Mouse (Mus musculus) midbrain, embryonic 11.5 days (tissue): ENCODE results near the gene Chchd1. TPM values are rescaled to one million over a fixed set of nuclear protein-coding genes. Genes with fewer than 3 reads are reported as not detected.

Experiments used
- ATAC-seq: fragments of 200-750 bp; cut with Nextera tagmentation; 2 replicates; pipeline ENCODE4 v1.8.0; 2017; ENCODE audit warnings: moderate TSS enrichment, moderate library complexity; ENCODE audit not compliant: low FRiP score
- DNase-seq: peaks from one replicate; pipeline ENCODE4 v3.0.0; 2015; ENCODE audit warnings: low spot score; ENCODE audit errors: missing footprints
- H3K27ac ChIP-seq: fragments of 300-500 bp; sonication (generic); 2 replicates; pipeline ENCODE4 v1.5.1; 2014; ENCODE audit warnings: low read depth, low read length
- H3K27me3 ChIP-seq: fragments of 300-500 bp; sonication (generic); 2 replicates; pipeline ENCODE4 v1.6.1; 2014; ENCODE audit warnings: mild to moderate bottlenecking, low read length, moderate library complexity, mixed read lengths; ENCODE audit not compliant: control insufficient read depth, insufficient read depth
- H3K36me3 ChIP-seq: fragments of 300-500 bp; sonication (generic); 2 replicates; pipeline ENCODE4 v1.6.1; 2014; ENCODE audit warnings: mild to moderate bottlenecking, low read length, moderate library complexity, mixed read lengths; ENCODE audit not compliant: control insufficient read depth, insufficient read depth
- H3K4me1 ChIP-seq: fragments of 300-500 bp; sonication (generic); 2 replicates; pipeline ENCODE4 v1.6.1; 2014; ENCODE audit warnings: low read length; ENCODE audit not compliant: control insufficient read depth, insufficient read depth
- H3K4me2 ChIP-seq: fragments of 300-500 bp; sonication (generic); 2 replicates; pipeline ENCODE4 v1.6.1; 2014; ENCODE audit warnings: mild to moderate bottlenecking, moderate library complexity
- H3K4me3 ChIP-seq: fragments of 300-500 bp; sonication (generic); 2 replicates; pipeline ENCODE4 v1.5.1; 2014; ENCODE audit warnings: low read depth, low read length
- H3K9ac ChIP-seq: fragments of 300-500 bp; sonication (generic); 2 replicates; pipeline ENCODE4 v1.6.1; 2014; ENCODE audit warnings: low read length
- H3K9me3 ChIP-seq: fragments of 300-500 bp; sonication (generic); 2 replicates; pipeline ENCODE4 v1.6.1; 2016; ENCODE audit warnings: low read length; ENCODE audit not compliant: control insufficient read depth
- WGBS: fragments of 180-500 bp; shearing (Covaris S2); extraction: QIAGEN DNeasy Blood & Tissue Kit; methylation state at CpG from one replicate; pipeline ENCODE4 v1.1.7; 2014; 5-methylcytosine and 5-hydroxymethylcytosine counted together
- microRNA-seq: library from miRNA; unstranded; fragments of <30 nt; microRNA quantifications from one replicate; pipeline ENCODE4, GENCODE M21; 2017
- polyA plus RNA-seq: library from polyadenylated mRNA; unstranded; fragments of >200 nt; fragmentation: Nextera tagmentation; extraction: Ambion mirVana; gene quantifications from 2 replicates; pipeline ENCODE4 v1.2.1, GENCODE M21; 2014

Gene Chchd1
- polyA plus RNA-seq, 1 experiment from 2014 or later, result 258 TPM

DNA sequence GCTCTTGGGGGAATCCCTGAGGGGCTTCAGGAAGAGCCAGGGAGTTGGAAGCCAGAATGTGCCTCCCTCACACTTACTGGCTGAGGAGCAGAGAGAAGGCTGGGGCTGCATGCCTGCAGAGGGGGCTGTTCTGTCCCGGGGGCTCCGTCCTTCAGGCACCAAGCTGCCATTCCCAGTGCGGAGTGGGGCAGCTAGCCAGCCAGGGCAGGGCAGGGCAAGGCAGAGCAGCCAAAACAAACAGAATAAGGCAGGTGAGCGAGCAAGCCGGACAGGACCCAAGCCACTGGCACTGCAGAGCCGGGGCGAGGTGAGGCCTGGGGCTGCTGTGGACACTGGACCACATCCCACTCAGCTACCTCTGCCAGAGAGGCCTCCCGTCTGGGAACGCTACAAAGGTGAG, 38.5 kb downstream of the Chchd1 start:
- DNase-seq, result no peak
- ATAC-seq, result no peak
- no peak overlapping the region for H3K9ac ChIP-seq
- 92% methylated on average over 9 of the region's 9 CpGs for WGBS
- H3K4me3 ChIP-seq, result no peak overlapping the region
- H3K36me3 ChIP-seq, result peaks cover 10% of the 10 kb centered on the region
- H3K27ac ChIP-seq, result no peak overlapping the region
- no peaks in the 10 kb centered on the region for H3K27me3 ChIP-seq
- H3K4me1 ChIP-seq, result no peaks in the 10 kb centered on the region
- H3K9me3 ChIP-seq, result no peaks in the 10 kb centered on the region
- H3K4me2 ChIP-seq, result no peak overlapping the region

DNA sequence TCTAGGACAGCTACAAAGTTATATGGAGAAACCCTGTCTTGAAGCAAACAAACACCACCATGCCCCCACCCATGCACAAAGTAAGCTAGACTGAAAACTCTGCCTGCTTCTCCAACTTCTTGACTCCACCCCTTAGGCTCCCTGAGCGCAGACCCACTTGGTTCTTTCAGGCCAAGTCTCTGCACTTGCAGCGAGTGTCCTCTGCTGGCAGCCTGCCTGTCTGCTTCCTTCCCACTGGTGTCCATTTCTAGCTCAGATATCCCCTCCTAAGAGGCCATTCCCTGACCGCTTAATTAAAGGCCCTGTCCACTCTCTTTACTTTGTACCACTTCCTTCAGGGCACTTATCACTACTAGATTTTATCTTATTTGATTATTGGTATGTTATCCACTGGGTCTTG, 40.8 kb downstream of the Chchd1 start:
- no peak for ATAC-seq
- WGBS, result 82% methylated on average over 3 of the region's 3 CpGs
- Histone ChIP-seq H3K27ac (no peak overlapping the region), H3K9ac (no peak overlapping the region), H3K4me2 (no peak overlapping the region), H3K27me3 (no peaks in the 10 kb centered on the region), H3K4me3 (no peak overlapping the region), H3K36me3 (peaks cover 5% of the 10 kb centered on the region), H3K4me1 (no peaks in the 10 kb centered on the region), H3K9me3 (no peaks in the 10 kb centered on the region)
- DNase-seq, result no peak

DNA sequence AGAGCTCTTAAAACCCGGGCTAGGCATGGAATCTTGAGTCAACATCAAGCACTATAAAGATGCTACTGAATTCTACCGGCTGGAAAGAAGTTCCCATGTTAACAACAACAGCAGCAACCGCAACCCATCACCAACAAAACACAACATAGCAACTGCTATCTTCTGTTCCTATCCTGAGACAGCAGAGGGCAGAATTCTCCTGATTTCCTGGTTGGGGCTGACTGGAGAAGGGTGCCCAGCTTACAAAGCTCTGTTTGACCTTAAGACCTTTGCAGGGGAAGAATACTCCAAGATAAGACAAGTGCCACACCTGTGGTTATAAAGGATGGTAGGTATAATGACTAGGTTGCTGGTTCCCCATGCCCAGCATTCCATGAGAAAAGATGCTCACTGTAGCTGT, 44.1 kb downstream of the Chchd1 start:
- Histone ChIP-seq H3K36me3 (no peaks in the 10 kb centered on the region; the same call in 1 of the 2 replicates), H3K4me3 (no peak overlapping the region), H3K4me2 (no peak overlapping the region), H3K27me3 (no peaks in the 10 kb centered on the region), H3K9me3 (no peaks in the 10 kb centered on the region), H3K4me1 (no peaks in the 10 kb centered on the region), H3K9ac (no peak overlapping the region), H3K27ac (no peak overlapping the region)
- ATAC-seq (no peak), DNase-seq (no peak)
- 90% methylated on average over 3 of the region's 3 CpGs for WGBS

DNA sequence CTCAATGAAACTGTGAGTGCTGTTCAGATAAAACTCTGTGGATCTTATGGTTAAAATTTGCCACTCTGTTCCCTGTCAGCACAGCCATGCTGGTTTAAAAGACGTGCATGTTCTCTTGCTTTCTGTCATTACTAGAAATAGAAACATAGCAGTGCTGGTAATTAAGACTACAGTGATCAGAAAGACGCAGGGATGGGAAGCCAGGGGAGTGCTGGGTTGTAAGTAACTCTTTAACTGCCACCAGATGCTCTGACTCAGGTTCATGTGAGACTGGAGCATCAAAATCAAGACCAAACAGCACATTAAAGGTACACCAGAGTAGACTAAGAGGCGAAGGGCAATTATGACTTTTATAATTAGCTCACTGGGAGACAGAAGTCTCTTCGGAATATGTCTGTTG, 45.6 kb downstream of the Chchd1 start:
- ATAC-seq (no peak), DNase-seq (no peak)
- H3K9me3 ChIP-seq, result no peaks in the 10 kb centered on the region
- H3K9ac ChIP-seq, result no peak overlapping the region
- H3K36me3 ChIP-seq, result no peaks in the 10 kb centered on the region; the same call in 1 of the 2 replicates
- no peak overlapping the region for H3K27ac ChIP-seq
- H3K4me2 ChIP-seq, result no peak overlapping the region
- no peaks in the 10 kb centered on the region for H3K4me1 ChIP-seq
- 83% methylated on average over 4 of the region's 4 CpGs for WGBS
- no peak overlapping the region for H3K4me3 ChIP-seq
- H3K27me3 ChIP-seq, result no peaks in the 10 kb centered on the region

DNA sequence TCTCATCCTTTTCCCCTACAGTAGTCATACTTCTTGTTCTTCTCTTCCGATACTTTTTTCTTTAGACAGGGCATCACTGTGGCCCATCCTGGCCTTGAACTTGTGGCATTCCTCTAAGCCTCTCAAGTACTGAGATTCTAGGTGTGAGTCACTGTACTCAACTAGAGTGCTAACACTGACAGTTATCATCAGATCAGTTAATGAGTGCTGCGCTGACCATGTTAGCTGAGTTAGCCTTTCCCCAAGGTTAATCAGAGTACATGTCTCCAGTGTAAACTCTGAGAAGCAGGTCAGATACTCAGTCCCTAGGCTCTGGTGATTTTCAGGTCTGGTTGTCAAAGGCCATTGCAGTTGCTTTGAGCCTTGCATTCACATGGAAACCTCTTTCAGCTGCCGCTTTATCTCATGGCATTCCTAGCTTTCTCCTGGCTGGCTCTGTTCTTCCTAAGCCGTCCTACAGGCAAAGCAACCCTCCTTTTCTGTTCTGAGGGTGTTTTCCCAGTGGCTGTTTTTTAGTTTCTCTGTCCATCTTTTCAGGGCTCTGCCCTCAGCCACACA, 46.8 kb downstream of the Chchd1 start:
- no peak for DNase-seq
- 91% methylated on average over 4 of the region's 4 CpGs for WGBS
- no peaks in the 10 kb centered on the region for H3K27me3 ChIP-seq
- no peak for ATAC-seq
- H3K4me1 ChIP-seq, result no peaks in the 10 kb centered on the region
- no peaks in the 10 kb centered on the region for H3K36me3 ChIP-seq
- no peak overlapping the region for H3K4me2 ChIP-seq
- H3K4me3 ChIP-seq, result no peak overlapping the region
- no peak overlapping the region for H3K27ac ChIP-seq
- H3K9me3 ChIP-seq, result no peaks in the 10 kb centered on the region
- no peak overlapping the region for H3K9ac ChIP-seq

DNA sequence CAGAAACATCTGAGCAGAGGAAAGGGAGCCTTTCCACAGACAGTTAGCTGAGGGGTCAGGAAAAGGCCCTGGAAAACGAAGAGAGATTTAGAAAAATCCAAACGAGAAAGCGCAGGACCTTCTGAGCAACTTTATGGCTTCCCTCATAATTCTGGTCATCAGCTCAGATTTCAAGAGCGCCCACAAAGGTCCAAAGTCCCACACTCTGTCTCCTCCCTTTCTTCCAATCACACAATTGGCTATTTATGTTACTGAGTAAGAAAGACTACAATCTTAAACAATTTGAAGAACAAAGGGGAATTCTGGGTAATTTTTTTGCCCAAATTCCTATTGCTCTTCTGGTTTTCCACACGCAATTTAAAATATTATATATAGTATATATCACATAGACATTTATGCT, 47.7 kb downstream of the Chchd1 start:
- WGBS, result 93% methylated on average over 5 of the region's 5 CpGs
- ATAC-seq (no peak), DNase-seq (no peak)
- Histone ChIP-seq H3K4me1 (no peaks in the 10 kb centered on the region), H3K9ac (no peak overlapping the region), H3K36me3 (0 out of 2 replicates have a peak, but pooled peaks cover 2% of the 10 kb centered on the region), H3K9me3 (no peaks in the 10 kb centered on the region), H3K4me3 (no peak overlapping the region), H3K4me2 (no peak overlapping the region), H3K27ac (no peak overlapping the region), H3K27me3 (no peaks in the 10 kb centered on the region)

DNA sequence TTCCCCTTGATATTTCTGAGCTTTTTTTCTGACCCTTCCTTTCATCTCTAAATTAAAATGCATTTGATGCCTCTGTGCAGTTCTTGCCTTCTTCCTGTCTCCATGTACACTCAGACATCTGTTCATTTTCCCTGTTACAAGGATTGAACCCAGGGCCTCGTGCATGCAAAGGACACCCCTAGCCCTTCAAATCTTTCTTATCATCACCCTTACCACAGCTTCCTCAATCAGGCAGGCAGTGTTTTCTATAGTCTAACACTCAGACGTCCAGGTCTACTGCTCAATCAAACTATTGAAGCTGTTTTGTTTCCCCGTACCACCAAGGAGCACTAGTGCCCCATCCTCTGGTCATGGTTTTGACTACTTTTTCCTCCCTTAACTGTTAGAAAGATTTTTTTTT, 51.0 kb downstream of the Chchd1 start:
- 79% methylated on average over 3 of the region's 3 CpGs for WGBS
- Histone ChIP-seq H3K27ac (no peak overlapping the region), H3K36me3 (peaks cover 8% of the 10 kb centered on the region), H3K9ac (no peak overlapping the region), H3K4me1 (no peaks in the 10 kb centered on the region), H3K9me3 (no peaks in the 10 kb centered on the region), H3K4me3 (no peak overlapping the region), H3K4me2 (no peak overlapping the region), H3K27me3 (no peaks in the 10 kb centered on the region)
- no peak for DNase-seq
- ATAC-seq, result no peak

Small RNAs within 50 kb of the gene (microRNA-seq; reads per million reads assigned to microRNA genes)
- gene Mir6946, result 1.7 reads per million

Other genes with a start within 250 kb of the Chchd1 start
- 11.9 TPM in 2 replicates for gene Anxa7, start 222.9 kb upstream of the Chchd1 start, polyA plus RNA-seq
- 0.83 and 1.1 TPM in 2 replicates for gene Mss51, start 206.1 kb upstream of the Chchd1 start, polyA plus RNA-seq
- gene Ppp3cb, start 156.4 kb upstream of the Chchd1 start, polyA plus RNA-seq, result 58.4 and 66.2 TPM in 2 replicates
- gene Usp54, start 61.9 kb upstream of the Chchd1 start, polyA plus RNA-seq, result 14.2 and 14.3 TPM in 2 replicates
- 0.26 TPM in 1 of 2 replicates, not detected in the other for gene Myoz1, start 46.5 kb upstream of the Chchd1 start, polyA plus RNA-seq
- gene Synpo2l, start 34.7 kb upstream of the Chchd1 start, polyA plus RNA-seq, result 0.14 and 0.22 TPM in 2 replicates
- 74.3 and 74.7 TPM in 2 replicates for gene Sec24c, start 28.7 kb upstream of the Chchd1 start, polyA plus RNA-seq
- gene Fut11, start 8.0 kb upstream of the Chchd1 start, polyA plus RNA-seq, result 20.7 and 22.0 TPM in 2 replicates
- 19.1 and 22.9 TPM in 2 replicates for gene Zswim8, start 4.5 kb downstream of the Chchd1 start, polyA plus RNA-seq
- gene Ndst2, start 31.6 kb downstream of the Chchd1 start, polyA plus RNA-seq, result 22.0 and 23.0 TPM in 2 replicates
- 35.9 and 39.5 TPM in 2 replicates for gene Camk2g, start 91.1 kb downstream of the Chchd1 start, polyA plus RNA-seq
- 0.22 and 0.40 TPM in 2 replicates for gene Plau, start 133.7 kb downstream of the Chchd1 start, polyA plus RNA-seq
- 27.0 and 29.4 TPM in 2 replicates for gene Vcl, start 226.4 kb downstream of the Chchd1 start, polyA plus RNA-seq